Mouse (Mus musculus) embryonic facial prominence, embryonic 15.5 days (tissue): ENCODE measurements at regions not wholly inside any gene's neighbourhood (a gene's known extent, or its start where the extent isn't known, plus 50 kb on each side); places are given as distances from the start of the nearest gene placed in this dataset.

Experiments
- ATAC-seq: fragments of 200-750 bp; cut with Nextera tagmentation; 2 replicates; pipeline ENCODE4 v1.8.0; 2017; ENCODE audit warnings: low read depth, moderate TSS enrichment; ENCODE audit not compliant: insufficient number of reproducible peaks, low FRiP score, low TSS enrichment
- H3K27ac ChIP-seq: fragments of 300-500 bp; sonication (generic); replicated peaks from 2 replicates; pipeline ENCODE4 v1.5.1; 2015; ENCODE audit warnings: mild to moderate bottlenecking, inconsistent platforms
- H3K27me3 ChIP-seq: fragments of 300-500 bp; sonication (generic); 2 replicates; pipeline ENCODE4 v1.6.1; 2015; ENCODE audit warnings: inconsistent platforms
- H3K36me3 ChIP-seq: fragments of 300-500 bp; sonication (generic); 2 replicates; pipeline ENCODE4 v1.6.1; 2015; ENCODE audit warnings: mild to moderate bottlenecking, inconsistent platforms
- H3K4me1 ChIP-seq: fragments of 300-500 bp; sonication (generic); 2 replicates; pipeline ENCODE4 v1.6.1; 2015; ENCODE audit warnings: inconsistent platforms
- H3K4me2 ChIP-seq: fragments of 300-500 bp; sonication (generic); replicated peaks from 2 replicates; pipeline ENCODE4 v1.6.1; 2015; ENCODE audit warnings: mild to moderate bottlenecking, inconsistent platforms
- H3K4me3 ChIP-seq: fragments of 300-500 bp; sonication (generic); replicated peaks from 2 replicates; pipeline ENCODE4 v1.5.1; 2015; ENCODE audit warnings: mild to moderate bottlenecking, inconsistent platforms
- H3K9ac ChIP-seq: fragments of 300-500 bp; sonication (generic); 2 replicates; pipeline ENCODE4 v1.6.1; 2015; ENCODE audit warnings: inconsistent platforms
- H3K9me3 ChIP-seq: fragments of 300-500 bp; sonication (generic); replicated peaks from 2 replicates; pipeline ENCODE4 v1.6.1; 2016; ENCODE audit warnings: inconsistent platforms
- WGBS: fragments of 180-500 bp; shearing (Covaris S2); methylation state at CpG from one replicate; pipeline ENCODE4 v1.1.7; 2015; 5-methylcytosine and 5-hydroxymethylcytosine counted together

DNA sequence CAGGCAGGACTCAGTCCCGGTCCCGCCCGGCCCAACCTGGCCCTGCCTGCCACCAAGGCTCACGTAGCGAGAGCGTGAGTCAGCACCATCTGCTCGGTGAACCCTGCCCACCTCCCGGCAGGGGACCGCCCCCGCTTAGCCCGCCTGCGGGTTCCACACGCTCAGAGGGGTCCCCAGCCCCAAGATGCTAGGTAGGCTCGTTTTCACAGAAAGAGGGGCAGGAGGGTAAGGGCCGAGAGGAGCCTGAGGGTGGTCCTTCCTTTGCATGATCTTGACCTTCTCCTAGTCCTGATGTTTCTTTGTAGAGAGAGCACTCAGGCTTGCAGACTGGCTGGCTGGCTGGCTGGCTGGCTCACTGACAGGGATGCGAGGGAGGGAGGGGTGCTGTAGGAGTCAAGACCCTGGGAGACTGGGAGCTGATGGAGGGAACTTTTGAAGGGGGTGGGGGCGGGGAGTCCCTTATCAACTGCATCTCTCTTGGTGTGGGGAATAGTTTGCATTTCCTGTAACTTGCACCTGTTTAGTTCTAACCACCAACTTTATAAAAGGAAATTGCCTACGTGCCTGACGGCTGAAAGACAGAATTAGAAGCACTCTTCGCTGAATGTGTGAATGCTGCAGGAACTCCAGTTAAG, 109.7 kb upstream of the Egln3 start:
- H3K27ac ChIP-seq, result peak overlapping the region; percentile 45
- peak overlapping the region; percentile 34 for H3K4me3 ChIP-seq
- H3K36me3 ChIP-seq, result no peaks in the 10 kb centered on the region
- H3K4me1 ChIP-seq, result peaks cover 18% of the 10 kb centered on the region
- ATAC-seq, result peak; percentile 75
- no peaks in the 10 kb centered on the region for H3K27me3 ChIP-seq
- H3K9me3 ChIP-seq, result no peaks in the 10 kb centered on the region
- peak overlapping the region; percentile 68 for H3K4me2 ChIP-seq
- under 1% methylated on average over 20 of the region's 20 CpGs for WGBS
- 0 out of 2 replicates have a peak overlapping the region, but pooled peaks have one; percentile 2 for H3K9ac ChIP-seq

DNA sequence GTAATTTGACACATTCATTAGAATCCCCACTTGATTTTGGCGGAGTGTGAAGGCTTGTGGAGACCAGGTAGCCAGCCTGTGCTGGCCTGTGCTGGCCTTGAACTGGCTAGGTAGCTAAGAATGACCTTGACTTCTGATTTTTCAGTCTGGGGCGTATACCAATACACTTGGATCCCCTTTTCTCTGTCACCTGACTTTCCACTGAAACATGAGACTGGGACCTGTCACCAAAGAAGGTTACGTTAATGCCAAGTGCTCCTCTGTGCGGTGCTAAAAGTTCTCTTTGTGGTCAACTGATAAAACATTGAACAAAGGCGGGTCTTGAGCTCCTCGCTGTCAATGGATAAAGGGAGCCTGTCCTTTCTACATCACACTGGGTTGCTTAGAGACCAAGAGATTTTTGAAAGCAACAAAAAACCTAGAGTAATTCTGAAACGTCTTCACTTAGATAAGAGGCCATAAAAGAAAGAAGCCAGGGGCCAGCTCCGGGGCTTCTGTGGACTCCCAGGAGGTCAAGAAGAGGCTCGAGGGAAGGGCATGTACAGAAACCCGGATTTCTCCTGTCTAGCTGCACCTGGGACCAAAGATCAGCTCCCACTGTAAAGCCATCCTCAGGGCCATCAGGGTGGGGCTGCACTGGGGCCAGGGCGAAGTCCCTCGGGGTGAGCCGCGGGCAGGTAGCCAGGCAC, 109.0 kb upstream of the Egln3 start:
- H3K4me2 ChIP-seq, result peak overlapping the region; percentile 68
- H3K27me3 ChIP-seq, result no peaks in the 10 kb centered on the region
- H3K9me3 ChIP-seq, result no peaks in the 10 kb centered on the region
- H3K36me3 ChIP-seq, result no peaks in the 10 kb centered on the region
- 22% methylated on average over 14 of the region's 14 CpGs for WGBS
- peak overlapping the region; percentile 34 for H3K4me3 ChIP-seq
- peaks cover 18% of the 10 kb centered on the region for H3K4me1 ChIP-seq
- 0 out of 2 replicates have a peak overlapping the region, but pooled peaks have one; percentile 2 for H3K9ac ChIP-seq
- peak overlapping the region; percentile 45; the same call in 1 of the 2 replicates for H3K27ac ChIP-seq
- ATAC-seq, result no peak

DNA sequence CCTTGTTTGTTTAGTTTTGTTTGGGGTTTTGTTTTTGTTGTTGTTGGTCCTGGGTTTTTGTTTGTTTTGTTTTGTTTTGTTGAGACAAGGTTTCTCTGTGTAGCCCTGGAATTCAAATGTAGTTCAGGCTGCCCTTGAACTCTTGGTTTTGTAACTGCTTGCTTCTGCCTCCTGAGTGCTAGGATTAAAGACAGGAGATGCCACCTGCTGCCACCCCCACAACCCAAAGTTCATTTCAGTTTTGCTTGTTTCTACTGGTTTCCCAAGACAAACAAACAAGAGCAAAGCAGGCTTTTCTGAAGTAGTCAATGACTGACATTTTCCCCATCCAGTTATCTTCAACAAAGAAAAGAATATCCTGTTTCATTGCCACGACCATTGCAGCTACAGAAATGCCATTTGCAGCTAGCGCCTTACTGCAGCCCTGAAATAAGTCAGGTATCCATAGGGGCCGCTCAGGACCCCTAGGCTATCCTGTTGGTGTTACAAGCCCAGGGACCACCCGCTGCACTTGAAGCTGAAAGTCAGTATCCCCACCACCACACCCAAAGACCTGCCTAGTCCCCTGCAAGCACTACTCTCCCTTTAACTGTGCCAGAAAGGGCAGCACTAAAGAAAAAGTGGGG, 108.3 kb upstream of the Egln3 start:
- H3K9me3 ChIP-seq, result no peaks in the 10 kb centered on the region
- H3K4me2 ChIP-seq, result no peak overlapping the region
- 47% methylated on average over 4 of the region's 4 CpGs for WGBS
- no peak overlapping the region for H3K4me3 ChIP-seq
- no peak overlapping the region for H3K9ac ChIP-seq
- no peak overlapping the region for H3K27ac ChIP-seq
- ATAC-seq, result no peak
- H3K27me3 ChIP-seq, result no peaks in the 10 kb centered on the region
- peaks cover 14% of the 10 kb centered on the region for H3K4me1 ChIP-seq
- no peaks in the 10 kb centered on the region for H3K36me3 ChIP-seq

GRCm38 (mm10) chr12:54309874-54310273, 106.2 kb upstream of the Egln3 start:
- H3K4me3 ChIP-seq, result no peak overlapping the region
- H3K9ac ChIP-seq, result no peak overlapping the region
- H3K4me2 ChIP-seq, result no peak overlapping the region
- no peak overlapping the region for H3K27ac ChIP-seq
- WGBS, result 85% methylated on average over 4 of the region's 4 CpGs
- ATAC-seq, result no peak
- H3K27me3 ChIP-seq, result no peaks in the 10 kb centered on the region
- H3K4me1 ChIP-seq, result peaks cover 11% of the 10 kb centered on the region
- H3K36me3 ChIP-seq, result no peaks in the 10 kb centered on the region
- no peaks in the 10 kb centered on the region for H3K9me3 ChIP-seq

DNA sequence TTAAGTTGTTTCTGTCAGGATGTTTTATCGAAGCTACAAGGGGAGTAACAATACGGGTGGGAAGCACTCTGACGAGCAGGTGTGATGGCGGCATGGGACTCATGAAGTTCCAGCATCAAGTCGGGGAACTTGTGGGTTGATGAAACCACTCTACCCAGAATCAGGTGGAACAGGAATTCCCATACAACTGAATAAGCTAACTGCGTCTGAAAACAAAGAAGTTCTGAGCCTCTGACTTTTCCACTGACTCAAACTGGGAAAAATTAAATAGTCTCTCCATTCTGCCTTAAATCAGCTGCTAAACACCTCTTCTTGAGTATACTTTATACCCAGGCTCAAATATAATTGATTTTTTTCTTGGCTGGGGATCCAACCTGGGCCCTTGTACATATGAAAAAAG, 105.6 kb upstream of the Egln3 start:
- no peaks in the 10 kb centered on the region for H3K36me3 ChIP-seq
- no peak overlapping the region for H3K27ac ChIP-seq
- H3K4me2 ChIP-seq, result no peak overlapping the region
- no peak for ATAC-seq
- no peak overlapping the region for H3K4me3 ChIP-seq
- H3K9ac ChIP-seq, result no peak overlapping the region
- WGBS, result 84% methylated on average over 6 of the region's 6 CpGs
- no peaks in the 10 kb centered on the region for H3K9me3 ChIP-seq
- peaks cover 11% of the 10 kb centered on the region for H3K4me1 ChIP-seq
- H3K27me3 ChIP-seq, result no peaks in the 10 kb centered on the region

DNA sequence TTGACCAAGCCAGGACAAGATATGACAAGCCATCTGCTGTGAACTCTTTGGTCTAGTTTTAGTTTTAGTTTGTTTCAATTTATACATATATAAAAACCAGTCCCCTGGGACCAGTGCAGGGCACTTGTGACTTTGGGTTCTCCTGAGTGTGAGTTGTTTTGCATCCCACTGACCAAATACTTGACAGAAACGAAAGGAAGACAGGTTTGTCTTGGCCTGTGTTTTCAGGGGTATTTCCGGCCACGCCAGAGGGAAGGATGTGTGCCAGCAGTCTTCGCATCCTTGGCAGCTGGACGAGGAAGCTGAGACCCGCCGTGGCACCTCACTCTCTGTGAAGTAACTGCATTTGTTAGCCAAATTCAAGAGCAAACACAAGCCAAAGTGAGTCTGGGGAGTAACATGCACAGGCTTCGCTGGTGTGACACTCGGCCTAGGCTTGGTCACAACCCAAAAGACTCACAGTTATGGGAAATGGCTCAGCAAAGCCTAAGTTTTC, 101.5 kb upstream of the Egln3 start:
- Histone ChIP-seq H3K9me3 (no peaks in the 10 kb centered on the region), H3K4me1 (no peaks in the 10 kb centered on the region), H3K36me3 (no peaks in the 10 kb centered on the region), H3K4me2 (no peak overlapping the region), H3K4me3 (no peak overlapping the region), H3K9ac (no peak overlapping the region), H3K27ac (no peak overlapping the region), H3K27me3 (no peaks in the 10 kb centered on the region)
- WGBS, result 83% methylated on average over 9 of the region's 9 CpGs
- ATAC-seq, result no peak

DNA sequence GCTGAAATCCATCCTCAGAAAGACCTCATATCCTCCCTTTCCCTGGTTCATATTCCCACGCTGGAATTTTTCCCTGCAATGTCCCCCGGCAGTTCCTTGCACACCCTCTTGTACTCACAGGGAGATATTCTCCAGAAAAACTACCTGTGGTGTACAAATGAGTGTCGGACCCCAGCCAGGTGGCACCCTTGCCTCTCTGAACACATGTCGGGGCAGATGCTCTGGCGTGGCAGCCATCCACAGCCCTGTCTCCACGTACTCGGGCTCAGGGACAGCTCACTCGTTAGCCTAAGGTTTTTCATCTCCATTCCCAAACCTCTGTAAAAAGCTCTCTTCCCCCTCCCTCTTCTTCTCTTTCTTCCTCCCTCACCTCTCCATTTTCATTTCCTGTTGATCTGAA, 100.1 kb upstream of the Egln3 start:
- H3K4me3 ChIP-seq, result no peak overlapping the region
- ATAC-seq, result no peak
- H3K27ac ChIP-seq, result no peak overlapping the region
- H3K36me3 ChIP-seq, result no peaks in the 10 kb centered on the region
- H3K9me3 ChIP-seq, result no peaks in the 10 kb centered on the region
- no peaks in the 10 kb centered on the region for H3K27me3 ChIP-seq
- H3K4me2 ChIP-seq, result no peak overlapping the region
- H3K9ac ChIP-seq, result no peak overlapping the region
- WGBS, result 79% methylated on average over 8 of the region's 8 CpGs
- no peaks in the 10 kb centered on the region for H3K4me1 ChIP-seq

DNA sequence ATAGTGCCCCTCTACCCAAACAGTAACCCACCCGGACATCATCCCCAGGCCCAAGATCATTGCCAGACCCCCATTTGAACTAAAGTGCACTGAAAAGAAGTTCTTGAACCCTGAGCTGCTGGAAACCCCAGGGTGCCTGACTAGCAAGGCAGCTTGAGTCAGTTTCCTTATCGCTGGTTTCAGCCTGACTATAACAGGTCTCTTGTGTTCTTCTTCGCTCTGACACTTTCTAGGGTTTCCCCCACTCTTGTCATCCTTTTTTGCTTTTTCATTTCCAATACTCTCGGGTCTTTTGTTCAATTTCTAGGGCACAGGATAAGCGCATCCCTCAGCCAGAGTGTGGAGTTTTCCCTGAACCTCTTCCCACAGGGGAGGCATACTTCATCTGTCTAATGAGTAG, 95.8 kb upstream of the Egln3 start:
- Histone ChIP-seq H3K27me3 (no peaks in the 10 kb centered on the region), H3K9ac (no peak overlapping the region), H3K36me3 (no peaks in the 10 kb centered on the region), H3K27ac (no peak overlapping the region), H3K4me1 (no peaks in the 10 kb centered on the region), H3K4me3 (no peak overlapping the region), H3K9me3 (no peaks in the 10 kb centered on the region), H3K4me2 (no peak overlapping the region)
- ATAC-seq, result no peak
- WGBS, result 70% methylated on average over 5 of the region's 5 CpGs

- WGBS, result 81% methylated on average over 2 of the region's 2 CpGs
- Histone ChIP-seq H3K27me3 (no peaks in the 10 kb centered on the region), H3K4me2 (no peak overlapping the region), H3K36me3 (no peaks in the 10 kb centered on the region), H3K4me3 (no peak overlapping the region), H3K27ac (no peak overlapping the region), H3K4me1 (peaks cover under 1% of the 10 kb centered on the region), H3K9me3 (no peaks in the 10 kb centered on the region), H3K9ac (no peak overlapping the region)
- no peak for ATAC-seq
Measured at GRCm38 (mm10) chr12:54293248-54293647, 89.6 kb upstream of the Egln3 start.

GRCm38 (mm10) chr12:54290311-54290710, 86.7 kb upstream of the Egln3 start:
- H3K27ac ChIP-seq, result no peak overlapping the region
- H3K27me3 ChIP-seq, result no peaks in the 10 kb centered on the region
- no peak overlapping the region for H3K9ac ChIP-seq
- WGBS, result 75% methylated on average over 2 of the region's 2 CpGs
- no peak overlapping the region for H3K4me3 ChIP-seq
- peaks cover 19% of the 10 kb centered on the region for H3K4me1 ChIP-seq
- H3K4me2 ChIP-seq, result no peak overlapping the region
- H3K9me3 ChIP-seq, result no peaks in the 10 kb centered on the region
- no peaks in the 10 kb centered on the region for H3K36me3 ChIP-seq
- no peak for ATAC-seq

DNA sequence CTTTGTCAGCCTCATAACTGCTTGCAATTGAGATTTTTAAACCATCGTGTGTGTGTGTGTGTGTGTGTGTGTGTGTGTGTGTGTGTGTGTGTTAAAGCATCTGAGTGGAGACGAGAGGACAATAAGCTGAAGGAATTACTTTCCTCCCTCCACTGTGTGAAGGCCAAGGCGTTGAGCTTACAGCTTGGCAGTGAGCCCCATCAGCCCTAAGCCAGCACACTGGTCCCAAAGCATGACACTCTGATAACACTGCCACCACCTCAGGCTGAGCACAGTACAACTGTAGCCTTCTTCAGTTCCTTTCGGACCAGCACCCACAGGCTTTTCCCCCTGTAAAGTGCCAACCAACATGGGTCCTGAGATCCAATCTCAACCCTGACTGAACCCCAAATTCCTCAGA, 85.1 kb upstream of the Egln3 start:
- Histone ChIP-seq H3K9ac (no peak overlapping the region), H3K9me3 (no peaks in the 10 kb centered on the region), H3K4me1 (peaks cover 19% of the 10 kb centered on the region), H3K4me3 (no peak overlapping the region), H3K27ac (no peak overlapping the region), H3K27me3 (no peaks in the 10 kb centered on the region), H3K4me2 (no peak overlapping the region), H3K36me3 (no peaks in the 10 kb centered on the region)
- no peak for ATAC-seq
- WGBS, result 68% methylated on average over 4 of the region's 4 CpGs
